Mouse (Mus musculus) telencephalon, adult 2 months (tissue): ENCODE results near the gene Parm1.

ENCODE experiments used
- DNase-seq: peaks from one replicate; pipeline ENCODE4 v3.0.0-alpha.2; 2011; ENCODE audit warnings: low read depth, low spot score

The Parm1 gene

GRCm38 (mm10) chr5:91517480-91518301 is at the start of gene Parm1:
TSS of gene Parm1 (plus strand) at chr5:91517615.
- DNase-seq = peak; percentile 56

GRCm38 (mm10) chr5:91475241-91475640 is 42.2 kb upstream of the Parm1 start:
- DNase-seq = peak; percentile 23

- no peak for DNase-seq
These were observed 40.6 kb upstream of the Parm1 start for GRCm38 (mm10) chr5:91476863-91477262.

GRCm38 (mm10) chr5:91478673-91479072 is 38.7 kb upstream of the Parm1 start:
- DNase-seq = no peak

GRCm38 (mm10) chr5:91480129-91480528 is 37.3 kb upstream of the Parm1 start:
- no peak for DNase-seq

- DNase-seq = no peak
These were observed 33.1 kb upstream of the Parm1 start for GRCm38 (mm10) chr5:91484324-91484723.

GRCm38 (mm10) chr5:91494456-91494855 is 23.0 kb upstream of the Parm1 start:
- no peak for DNase-seq

GRCm38 (mm10) chr5:91501361-91501760 is 16.1 kb upstream of the Parm1 start:
- DNase-seq = no peak

- DNase-seq = no peak
These were observed 15.0 kb upstream of the Parm1 start for GRCm38 (mm10) chr5:91502366-91502765.

GRCm38 (mm10) chr5:91504320-91504922 is 13.0 kb upstream of the Parm1 start:
- no peak for DNase-seq

- no peak for DNase-seq
These were observed 338 bp upstream of the Parm1 start for GRCm38 (mm10) chr5:91517077-91517476.

- DNase-seq = no peak
These were observed 931 bp downstream of the Parm1 start for GRCm38 (mm10) chr5:91518302-91518790.

GRCm38 (mm10) chr5:91518946-91519345 is 1.5 kb downstream of the Parm1 start:
- no peak for DNase-seq

GRCm38 (mm10) chr5:91519521-91519920 is 2.1 kb downstream of the Parm1 start:
- no peak for DNase-seq

GRCm38 (mm10) chr5:91532748-91533496 is 15.5 kb downstream of the Parm1 start:
- DNase-seq = no peak

- no peak for DNase-seq
These were observed 41.7 kb downstream of the Parm1 start for GRCm38 (mm10) chr5:91559071-91559610.

- DNase-seq = no peak
These were observed 42.3 kb downstream of the Parm1 start for GRCm38 (mm10) chr5:91559711-91560110.

- DNase-seq = no peak
These were observed 44.0 kb downstream of the Parm1 start for GRCm38 (mm10) chr5:91561394-91561793.

- DNase-seq = no peak
These were observed 45.1 kb downstream of the Parm1 start for GRCm38 (mm10) chr5:91562486-91562885.

- DNase-seq = no peak
These were observed 46.6 kb downstream of the Parm1 start for GRCm38 (mm10) chr5:91564054-91564453.

- no peak for DNase-seq
These were observed 48.0 kb downstream of the Parm1 start for GRCm38 (mm10) chr5:91565458-91565857.

GRCm38 (mm10) chr5:91566591-91566990 is 49.2 kb downstream of the Parm1 start:
- no peak for DNase-seq
